8 mouse cellular contexts compared by ENCODE assay signal in genomic region chr13:59822507-59823462, GRCm38 (mm10). TPM values are rescaled to one million over a fixed set of nuclear protein-coding genes. Genes with fewer than 3 reads are reported as not detected.
DNase-seq lines count a peak whose midpoint lies in the region; ATAC-seq and TF ChIP-seq lines count a peak whose summit lies in the region.

Gene Tut7, minus strand, starts transcription at chr13:59823147.

- peak; percentile 81 for TF ChIP-seq POLR2A in cortical plate, adult 2 months (IDR thresholded peaks at IDR 0.05; ENCODE audit: extremely low read depth, insufficient read depth, low read length)

- H3K4me3 ChIP-seq in cortical plate, adult 2 months (ENCODE audit: insufficient read depth, low read length): peak within 1 kb of the TSS; percentile 98

- peaks cover 6% of the 10 kb centered on the region for H3K4me1 ChIP-seq in cortical plate, adult 2 months (ENCODE audit: control insufficient read depth, insufficient read depth, low read length)

- peak; percentile 91 for DNase-seq in gastrocnemius, postnatal 10 days
- peak; percentile 97 for DNase-seq in induced T-regulatory cell, adult 2 months (ENCODE audit: low read depth)
- peak; percentile 69 to 94 for DNase-seq in left cerebral cortex, adult 9 months (ENCODE audit: low spot score in 2 of 2)
- DNase-seq in right cerebral cortex, postnatal 14 days: peak; percentile 92
- DNase-seq in urinary bladder, postnatal 36 days (ENCODE audit: low spot score in 2 of 2): peak; percentile 91 to 94

- peak; percentile 91 for ATAC-seq in activated CD4-positive, CD25-positive, alpha-beta regulatory T cell, adult 4 months
- peak; percentile 77 for ATAC-seq in megakaryocyte progenitor cell, adult 5-6 weeks (replicated peaks; ENCODE audit: poor library complexity)

- no peak for TF ChIP-seq CTCF in cortical plate, adult 2 months (IDR thresholded peaks at IDR 0.05; ENCODE audit: extremely low read depth, insufficient read depth, low read length)

- peak within 1 kb of the TSS; percentile 97 for H3K27ac ChIP-seq in cortical plate, adult 2 months (ENCODE audit: insufficient read depth, low read length)

RNA-seq across cellular contexts. Expression of gene Tut7, which starts in this region (rescaled TPM):
- 10 to 100 TPM; 62.4 to 64.7 TPM for polyA plus RNA-seq in activated CD4-positive, CD25-positive, alpha-beta regulatory T cell, adult 4 months (2017; shearing (Covaris generic))
- 36.6 and 39.0 TPM in 2 replicates for polyA plus RNA-seq in cortical plate, adult 2 months (2012; rRNA removed)
- 10 to 100 TPM; 46.3 to 50.3 TPM for total RNA-seq in gastrocnemius, postnatal 10 days (2021)
- 55.9 and 65.0 TPM in 2 replicates for total RNA-seq in megakaryocyte progenitor cell, adult 5-6 weeks (2015)
- total RNA-seq in megakaryocyte progenitor cell, adult 5-6 weeks (2017): 73.9 and 127 TPM in 2 replicates

Comparison
In these comparisons a context has a peak if more than half of its experiments do, and no peak if none do; other contexts are left out.
1. Peak in every context shown above with its lines: DNase-seq, ATAC-seq, H3K4me3 ChIP-seq and H3K27ac ChIP-seq.